Mouse (Mus musculus) frontal cortex, adult (tissue): ENCODE results near the gene Olfr512.

ENCODE experiments used
- ATAC-seq: cut with Nextera tagmentation; 2 replicates; pipeline ENCODE4 v1.9.2; 2017; ENCODE audit warnings: mild to moderate bottlenecking, moderate library complexity, mixed read lengths; ENCODE audit not compliant: low TSS enrichment

Olfr512 gene

GRCm38 (mm10) chr7:108713020-108713419 lies at the start of gene Olfr512:
Gene Olfr512 (plus strand): TSS chr7:108713320.
- ATAC-seq: no peak

- ATAC-seq: no peak
These were observed 47.0 kb upstream of the Olfr512 start, which contains the start of gene Olfr510 for GRCm38 (mm10) chr7:108666118-108666517. Gene Olfr510 (plus strand): TSS chr7:108666418.

- ATAC-seq: no peak
These were observed 42.1 kb upstream of the Olfr512 start for GRCm38 (mm10) chr7:108671058-108671457.

GRCm38 (mm10) chr7:108678886-108679285 lies 34.2 kb upstream of the Olfr512 start:
- no peak for ATAC-seq

GRCm38 (mm10) chr7:108750673-108751072 lies 37.6 kb downstream of the Olfr512 start, which contains the start of gene Olfr513:
Gene Olfr513 (plus strand): TSS chr7:108750973.
- ATAC-seq: no peak

- no peak for ATAC-seq
These were observed 47.3 kb downstream of the Olfr512 start for GRCm38 (mm10) chr7:108760411-108760810.
